Mouse (Mus musculus) lung, postnatal 0 days (tissue): ENCODE measurements around the gene Dpp6.

Experiments used
- CTCF ChIP-seq: IDR thresholded peaks from 2 replicates; pipeline ENCODE4 v1.5.1; 2016; ENCODE audit warnings: antibody characterized with exemption, mild to moderate bottlenecking
- EP300 ChIP-seq: IDR thresholded peaks from 2 replicates; pipeline ENCODE4 v1.6.1; 2016; ENCODE audit warnings: antibody characterized with exemption, mild to moderate bottlenecking, control low read depth

DNA sequence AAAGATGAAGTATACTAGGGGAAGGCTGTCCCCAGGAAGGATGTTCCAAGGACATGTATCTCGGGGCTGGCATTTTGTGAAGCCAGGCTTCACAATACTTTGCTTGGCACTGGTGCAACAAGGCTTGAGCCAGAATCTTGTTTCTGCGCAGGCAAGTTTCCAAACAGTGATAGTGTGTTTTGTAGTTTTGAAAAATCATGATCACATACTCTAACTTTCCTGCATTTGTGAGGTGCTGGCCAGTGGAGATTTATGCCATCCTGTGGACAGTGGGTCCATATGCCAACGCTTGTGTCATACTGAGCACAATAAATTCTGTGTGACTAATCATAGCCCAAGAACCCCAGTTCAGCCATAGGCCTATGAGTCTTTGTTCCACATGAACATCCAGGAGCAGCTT lies 558.8 kb downstream of the Dpp6 start:
- TF ChIP-seq EP300 (no peak), CTCF (no peak)
